23 mouse cellular contexts compared by ENCODE assay signal in genomic region chr15:12426342-12426741, GRCm38 (mm10).
DNase-seq lines count a peak whose midpoint lies in the region; ATAC-seq lines count a peak whose summit lies in the region.
"Had no signal": no experiment of that assay in that cellular context is flagged by ENCODE, and none has a peak within 500 bp of the region (broad histone marks: within the 10 kb centered on the region; RNA-seq: fewer than 3 reads in every experiment).

No protein-coding gene starts in this region.

- intact Hi-C loops in heart, postnatal 25 days (cut with DNase I): no loop called here

- 55% methylated on average over 6 of the region's 6 CpGs for WGBS in embryonic facial prominence, embryonic 13.5 days
- WGBS in embryonic facial prominence, embryonic 10.5 days: 76% methylated on average over 6 of the region's 6 CpGs
- WGBS in intestine, embryonic 15.5 days: 61% methylated on average over 6 of the region's 6 CpGs
- WGBS in stomach, embryonic 15.5 days: 69% methylated on average over 6 of the region's 6 CpGs

- DNase-seq in embryonic facial prominence, embryonic 10.5 days (ENCODE audit: low spot score): no peak
- DNase-seq in R1 (ENCODE audit: low read depth, low spot score): peak; percentile 65
- DNase-seq in spleen, adult 12 weeks (ENCODE audit: low spot score): no peak
- no peak for DNase-seq in embryo, embryonic 11 days
- no peak for DNase-seq in heart, postnatal 25 days (ENCODE audit: low spot score)
- DNase-seq: adrenal gland, postnatal 25 days; B cell, adult 2 months; cerebellum, adult 2 months; cerebellum, postnatal 10 days; heart, adult 18-20 months; heart, postnatal 10 days had no signal

- H3K36me3 ChIP-seq in embryonic facial prominence, embryonic 13.5 days: no peaks in the 10 kb centered on the region
- H3K36me3 ChIP-seq in embryonic facial prominence, embryonic 10.5 days (replicated peaks): no peaks in the 10 kb centered on the region
- H3K36me3 ChIP-seq in intestine, embryonic 15.5 days: no peaks in the 10 kb centered on the region
- no peaks in the 10 kb centered on the region for H3K36me3 ChIP-seq in stomach, embryonic 15.5 days
- H3K36me3 ChIP-seq: embryonic facial prominence, embryonic 12.5 days; forebrain, embryonic 10.5 days; G1E; heart, embryonic 10.5 days; hindbrain, embryonic 13.5 days had no signal

- peaks cover 6% of the 10 kb centered on the region for H3K4me1 ChIP-seq in embryonic facial prominence, embryonic 13.5 days
- H3K4me1 ChIP-seq in embryonic facial prominence, embryonic 10.5 days: peaks cover 50% of the 10 kb centered on the region
- peaks cover 6% of the 10 kb centered on the region for H3K4me1 ChIP-seq in intestine, embryonic 15.5 days (replicated peaks)
- H3K4me1 ChIP-seq in stomach, embryonic 15.5 days: peaks cover 3% of the 10 kb centered on the region; the same call in 1 of the 2 replicates

- no peak overlapping the region for H3K9ac ChIP-seq in embryonic facial prominence, embryonic 13.5 days
- no peak overlapping the region for H3K9ac ChIP-seq in intestine, embryonic 15.5 days
- H3K9ac ChIP-seq in stomach, embryonic 15.5 days: no peak overlapping the region
- H3K9ac ChIP-seq: embryonic facial prominence, embryonic 12.5 days; hindbrain, embryonic 13.5 days had no signal

- no peak overlapping the region for H3K4me3 ChIP-seq in embryonic facial prominence, embryonic 13.5 days
- no peak overlapping the region for H3K4me3 ChIP-seq in embryonic facial prominence, embryonic 10.5 days
- no peak overlapping the region for H3K4me3 ChIP-seq in intestine, embryonic 15.5 days (replicated peaks)
- no peak overlapping the region for H3K4me3 ChIP-seq in stomach, embryonic 15.5 days (replicated peaks)
- H3K4me3 ChIP-seq: embryonic facial prominence, embryonic 12.5 days; erythroblast, embryonic 14.5 days; forebrain, embryonic 10.5 days; heart, embryonic 10.5 days; hindbrain, embryonic 13.5 days had no signal

- no peak overlapping the region for H3K4me2 ChIP-seq in embryonic facial prominence, embryonic 13.5 days
- no peak overlapping the region for H3K4me2 ChIP-seq in intestine, embryonic 15.5 days (replicated peaks)
- H3K4me2 ChIP-seq in stomach, embryonic 15.5 days: no peak overlapping the region
- H3K4me2 ChIP-seq: embryonic facial prominence, embryonic 12.5 days; hindbrain, embryonic 13.5 days had no signal

- no peaks in the 10 kb centered on the region for H3K9me3 ChIP-seq in embryonic facial prominence, embryonic 13.5 days
- H3K9me3 ChIP-seq in embryonic facial prominence, embryonic 10.5 days: no peaks in the 10 kb centered on the region
- H3K9me3 ChIP-seq in intestine, embryonic 15.5 days: no peaks in the 10 kb centered on the region
- H3K9me3 ChIP-seq in stomach, embryonic 15.5 days: no peaks in the 10 kb centered on the region
- H3K9me3 ChIP-seq: embryonic facial prominence, embryonic 12.5 days; forebrain, embryonic 10.5 days; G1E; heart, embryonic 10.5 days; hindbrain, embryonic 13.5 days had no signal

- H3K27ac ChIP-seq in embryonic facial prominence, embryonic 13.5 days: 0 out of 2 replicates have a peak overlapping the region, but pooled peaks have one; percentile 28
- no peak overlapping the region for H3K27ac ChIP-seq in embryonic facial prominence, embryonic 10.5 days (replicated peaks)
- H3K27ac ChIP-seq in intestine, embryonic 15.5 days: no peak overlapping the region
- peak overlapping the region; percentile 74 for H3K27ac ChIP-seq in stomach, embryonic 15.5 days
- H3K27ac ChIP-seq: embryonic facial prominence, embryonic 12.5 days; forebrain, embryonic 10.5 days; heart, embryonic 10.5 days; hindbrain, embryonic 13.5 days; hindbrain, postnatal 0 days had no signal

- no peak for ATAC-seq in embryonic facial prominence, embryonic 13.5 days (ENCODE audit: insufficient number of reproducible peaks, insufficient read depth, low FRiP score, low TSS enrichment, low read depth)
- peak; percentile 81 for ATAC-seq in intestine, embryonic 15.5 days
- peak; percentile 79 for ATAC-seq in stomach, embryonic 15.5 days (ENCODE audit: insufficient read depth, low FRiP score, low read depth)
- ATAC-seq: CD4-positive, CD25-positive, alpha-beta regulatory T cell, adult 4 months; forebrain, embryonic 14.5 days; hindbrain, postnatal 0 days had no signal

- no peaks in the 10 kb centered on the region for H3K27me3 ChIP-seq in embryonic facial prominence, embryonic 13.5 days
- no peaks in the 10 kb centered on the region for H3K27me3 ChIP-seq in embryonic facial prominence, embryonic 10.5 days (replicated peaks; ENCODE audit: low read depth, poor library complexity, severe bottlenecking)
- no peaks in the 10 kb centered on the region for H3K27me3 ChIP-seq in intestine, embryonic 15.5 days (replicated peaks)
- no peaks in the 10 kb centered on the region for H3K27me3 ChIP-seq in stomach, embryonic 15.5 days (replicated peaks)
- H3K27me3 ChIP-seq: embryonic facial prominence, embryonic 12.5 days; hindbrain, embryonic 13.5 days had no signal

Comparison
In these comparisons a context has a peak if more than half of its experiments do, and no peak if none do; other contexts are left out.
1. H3K27ac ChIP-seq: peak in embryonic facial prominence, embryonic 13.5 days (single experiment) and stomach, embryonic 15.5 days (single experiment); none in embryonic facial prominence, embryonic 10.5 days (single experiment) and intestine, embryonic 15.5 days (single experiment).